Mouse (Mus musculus): ENCODE data around the gene Krtap6-2.

Gene Krtap6-2

DNA sequence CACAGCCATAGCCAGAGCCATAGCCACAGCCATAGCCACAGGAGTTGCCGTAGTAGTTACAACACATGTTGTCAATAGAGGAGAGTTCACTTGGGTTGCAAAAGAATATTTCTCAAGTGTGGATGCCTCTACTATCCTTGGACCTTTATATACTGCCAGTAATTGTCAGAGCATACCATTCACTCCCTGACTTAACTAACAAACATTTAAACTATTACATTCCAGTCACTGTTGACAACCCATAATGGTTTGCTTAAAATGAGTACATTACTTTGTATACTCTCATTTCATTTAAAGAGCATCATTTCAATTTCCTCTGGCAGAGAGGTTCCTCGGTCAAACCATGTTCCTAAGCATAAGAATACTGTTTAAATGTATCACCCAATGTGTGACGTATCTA is at the start of gene Krtap6-2:
Gene Krtap6-2 (minus strand): TSS at position 101 of the 400 bp plus-strand sequence.
- DNase-seq, result no peak

DNA sequence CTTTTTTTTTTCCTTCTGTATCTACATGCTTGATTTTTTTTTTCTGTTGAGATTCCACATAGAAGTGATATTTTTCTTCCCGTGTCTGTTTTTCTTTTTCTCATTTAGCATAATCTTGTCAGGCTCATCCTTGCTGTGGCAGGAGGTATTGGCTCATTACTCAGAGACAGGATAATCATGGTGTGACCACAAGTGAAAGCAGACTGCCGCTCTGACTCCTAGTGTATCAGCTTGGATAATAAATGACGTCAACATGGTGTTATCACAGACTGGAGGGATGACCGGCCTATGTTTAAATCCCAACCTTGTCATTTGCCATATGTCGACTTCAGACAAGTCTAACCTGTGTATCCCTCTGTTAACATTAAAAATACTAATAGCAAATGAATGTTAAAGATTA is 41.3 kb upstream of the Krtap6-2 start:
- peak in 1 of 2 experiments; percentile 3 for DNase-seq

DNA sequence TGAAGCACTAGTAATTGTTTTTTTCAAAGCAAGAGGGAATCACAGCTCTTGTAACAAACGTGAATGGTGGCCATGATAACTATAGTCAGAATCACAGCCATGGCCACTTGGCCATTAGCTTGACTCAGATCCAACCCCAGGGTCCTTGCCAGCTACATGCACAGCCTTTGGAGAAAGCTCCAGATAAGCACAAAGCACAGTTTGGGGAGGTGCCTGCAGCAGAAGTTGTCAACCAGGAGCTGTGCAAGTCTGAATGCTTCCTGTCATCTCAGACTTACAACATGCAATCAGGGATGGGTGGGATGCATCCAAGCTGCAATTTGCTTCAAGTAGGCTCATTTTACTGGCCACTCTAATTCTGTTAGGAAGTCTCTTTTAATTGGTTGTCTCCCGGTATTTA is 9.7 kb upstream of the Krtap6-2 start:
- DNase-seq, result peak; percentile 30 to 39

DNA sequence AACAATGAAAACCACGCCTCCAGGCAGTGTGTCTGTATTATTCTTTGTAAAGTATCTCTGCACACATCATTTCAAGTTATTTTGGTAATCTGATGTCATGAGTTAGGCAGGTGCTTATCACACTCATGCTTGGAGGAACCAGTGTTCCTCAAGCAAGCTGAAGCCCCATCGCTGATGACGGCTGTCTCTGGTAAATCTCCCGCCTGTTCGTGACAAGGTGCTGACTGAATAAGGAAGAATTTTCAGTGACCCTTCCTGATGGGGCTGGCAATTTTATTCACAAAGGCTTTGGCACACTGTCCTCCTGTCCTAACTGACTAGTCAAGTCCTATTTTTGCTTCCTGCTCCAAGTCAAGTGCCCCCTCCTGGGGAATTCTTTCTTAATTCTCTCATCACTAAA is 5.4 kb upstream of the Krtap6-2 start:
- DNase-seq, result no peak

DNA sequence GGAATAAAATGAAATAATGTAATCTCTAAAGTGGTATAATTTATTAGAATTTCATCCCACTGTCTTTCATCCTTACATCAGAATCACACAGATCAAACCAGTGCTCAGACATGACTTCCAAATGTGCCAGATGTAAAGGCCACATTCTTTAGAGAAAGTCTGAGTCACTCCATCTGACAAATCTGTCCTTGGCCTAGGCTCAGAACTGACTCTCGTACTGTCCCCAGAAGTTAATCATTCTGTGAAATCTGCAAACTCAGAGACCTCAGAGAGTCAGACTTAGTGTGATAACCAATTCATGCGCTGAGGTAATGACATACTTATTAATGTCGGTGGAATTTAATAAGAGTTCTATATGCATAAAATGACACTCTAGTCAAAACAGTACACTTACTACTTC is 3.6 kb downstream of the Krtap6-2 start:
- no peak for DNase-seq

DNA sequence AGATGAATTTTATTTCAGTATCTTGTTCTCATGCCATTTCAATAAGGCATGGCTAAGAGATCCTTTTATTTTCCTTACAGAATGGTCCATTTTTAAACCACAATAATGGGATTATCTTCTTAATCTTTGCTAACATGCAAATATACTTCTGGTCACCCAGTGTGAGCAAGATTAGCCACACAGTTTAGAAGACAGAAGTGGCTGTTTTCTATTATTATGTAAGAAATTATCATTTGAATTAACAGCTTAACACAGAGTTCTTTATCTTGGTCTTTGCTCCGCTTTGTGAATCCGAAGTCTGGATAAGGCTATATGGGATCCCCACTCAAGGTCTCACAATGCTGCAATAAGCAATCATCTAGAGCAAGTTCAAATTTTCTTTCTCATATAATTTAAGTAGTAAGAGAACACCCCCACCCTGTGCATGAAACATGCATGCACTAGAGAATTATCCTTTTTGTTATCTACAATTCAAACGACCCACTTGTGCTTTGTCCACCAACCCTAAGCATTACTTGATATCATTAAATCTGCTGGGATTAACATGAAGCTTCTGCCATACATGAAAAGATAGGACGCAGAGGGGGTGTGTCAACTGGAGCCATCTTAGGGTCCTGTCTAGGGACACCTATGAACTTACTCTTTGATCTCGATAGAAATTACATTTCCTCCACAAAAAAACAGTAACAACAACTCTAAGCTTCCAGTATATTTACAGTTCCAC is 9.4 kb downstream of the Krtap6-2 start:
- DNase-seq, result no peak

DNA sequence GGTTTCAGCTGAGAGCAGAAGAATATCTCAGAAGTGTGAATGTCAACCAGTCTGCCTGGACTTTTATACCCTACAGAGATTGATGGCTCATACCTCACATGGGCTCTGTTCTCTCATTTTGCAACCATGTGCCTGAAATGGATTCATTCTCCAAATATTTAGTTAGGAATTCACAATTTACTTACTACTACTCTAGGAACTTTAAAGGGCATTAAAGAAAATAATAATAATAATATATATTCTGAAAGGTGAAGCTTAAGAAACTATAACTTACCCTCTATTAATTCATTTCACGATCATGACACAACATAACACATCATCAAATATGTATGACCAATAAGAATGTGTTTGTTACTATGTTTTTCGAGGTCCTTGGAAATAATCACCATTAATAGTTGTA is 16.1 kb downstream of the Krtap6-2 start, which contains the start of gene Krtap21-1:
Gene Krtap21-1 (minus strand): TSS at position 101 of the 400 bp plus-strand sequence.
- no peak for DNase-seq

DNA sequence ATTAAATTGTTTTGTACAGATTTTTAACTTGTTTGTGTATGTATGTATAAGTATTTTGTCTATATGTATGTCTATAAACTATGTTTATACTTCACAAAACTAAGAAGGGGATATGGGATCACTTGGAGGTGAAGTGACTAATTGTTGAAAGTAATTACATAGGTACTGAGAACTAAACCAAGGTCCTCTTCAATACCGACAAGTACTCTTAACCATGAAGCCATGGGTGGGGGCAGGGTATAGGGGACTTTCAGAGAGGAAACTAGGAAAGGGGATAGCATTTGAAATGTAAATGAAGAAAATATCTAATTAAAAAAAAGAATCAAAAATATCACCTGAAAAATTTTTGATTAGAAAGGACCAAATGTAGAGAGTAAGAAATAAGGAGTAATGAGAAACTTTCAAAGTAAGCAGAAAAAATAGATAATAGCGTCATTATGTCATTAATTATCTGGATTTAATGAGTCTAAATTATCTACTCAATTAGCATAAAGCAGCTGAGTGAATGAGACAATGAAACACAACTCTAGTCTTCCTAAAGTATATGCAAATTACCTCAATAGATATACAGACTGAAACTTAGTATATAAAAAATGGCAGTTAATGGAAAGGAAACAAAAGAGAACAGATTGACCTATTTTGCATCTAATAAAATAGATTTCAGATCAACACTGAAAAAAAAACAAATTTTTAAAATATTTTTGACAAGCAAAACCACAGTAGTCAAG is 47.0 kb downstream of the Krtap6-2 start:
- no peak for DNase-seq
